Mouse (Mus musculus) MEL (cell line): ENCODE results near the gene Pias3. TPM values are rescaled to one million over a fixed set of nuclear protein-coding genes. Genes with fewer than 3 reads are reported as not detected.
A peak's percentile ranks its signal among the peaks of the same experiment; 100 is the strongest.
"Not testable (repeated sequence)": the region's sequence is repeated elsewhere in the genome, so short reads cannot be mapped to it uniquely, and the experiment has no call there.

Experiments
- DNase-seq: peaks from one replicate; pipeline ENCODE4 v3.0.0; 2011; ENCODE audit warnings: low read depth, low spot score
- H3K27ac ChIP-seq: 2 replicates; pipeline ENCODE4 v1.5.1; 2012; ENCODE audit warnings: low read depth, mild to moderate bottlenecking, control low read depth, low read length, moderate library complexity; ENCODE audit not compliant: control insufficient read depth
- H3K27me3 ChIP-seq, 2 experiments: fragments of 150-350 bp in 1 of 2; sonication (generic) in 1 of 2; 2 replicates each; pipeline ENCODE4 v1.6.1; 2012; ENCODE audit warnings: low read length in 2 of 2, mild to moderate bottlenecking in 2 of 2, improper control_type of control experiment in 1 of 2, moderate library complexity in 1 of 2; ENCODE audit not compliant: insufficient read depth in 2 of 2, control insufficient read depth in 1 of 2
- H3K36me3 ChIP-seq, 2 experiments: 2 replicates each; pipeline ENCODE4 v1.6.1; 2012 to 2014; ENCODE audit warnings: low read length in 2 of 2, improper control_type of control experiment in 1 of 2, inconsistent platforms in 1 of 2, mild to moderate bottlenecking in 1 of 2; ENCODE audit not compliant: insufficient read depth in 2 of 2, control insufficient read depth in 1 of 2
- H3K4me1 ChIP-seq, 2 experiments: fragments of 150-350 bp in 1 of 2; sonication (generic) in 1 of 2; 2 replicates each; pipeline ENCODE4 v1.6.1; 2012; ENCODE audit warnings: low read length in 2 of 2, improper control_type of control experiment in 1 of 2, mild to moderate bottlenecking in 1 of 2; ENCODE audit not compliant: insufficient read depth in 2 of 2, control insufficient read depth in 1 of 2
- H3K4me3 ChIP-seq, 2 experiments: fragments of 150-350 bp in 1 of 2; sonication (generic) in 1 of 2; 2 replicates each; pipeline ENCODE4 v1.5.1; 2012; ENCODE audit warnings: low read depth in 2 of 2, low read length in 2 of 2, mild to moderate bottlenecking in 2 of 2, moderate library complexity in 2 of 2, control low read depth in 1 of 2, improper control_type of control experiment in 1 of 2; ENCODE audit not compliant: control insufficient read depth in 1 of 2, insufficient read depth in 1 of 2
- H3K79me2 ChIP-seq: 2 replicates; pipeline ENCODE4 v1.6.1; 2012; ENCODE audit warnings: mild to moderate bottlenecking, low read length, moderate library complexity; ENCODE audit not compliant: control insufficient read depth, poor library complexity, insufficient read depth
- H3K9ac ChIP-seq: 2 replicates; pipeline ENCODE4 v1.6.1; 2012; ENCODE audit warnings: low read depth, mild to moderate bottlenecking, control low read depth, low read length, moderate library complexity; ENCODE audit not compliant: control insufficient read depth, poor library complexity, severe bottlenecking
- H3K9me3 ChIP-seq: fragments of 150-350 bp; sonication (generic); replicated peaks from 2 replicates; pipeline ENCODE4 v1.6.1; 2012; ENCODE audit warnings: mild to moderate bottlenecking, low read length, improper control_type of control experiment, moderate library complexity; ENCODE audit not compliant: insufficient read depth
- BHLHE40 ChIP-seq: IDR thresholded peaks from 2 replicates; pipeline ENCODE4 v1.6.1; 2012; ENCODE audit warnings: low read depth, mild to moderate bottlenecking, inconsistent platforms, low read length, improper control_type of control experiment, borderline replicate concordance
- CTCF ChIP-seq, 3 experiments: IDR thresholded peaks in 2 of 3; conservative IDR thresholded peaks in 1 of 3; 2 replicates each; pipeline ENCODE4 v1.5.1; 2011 to 2012; ENCODE audit warnings: low read length in 3 of 3, low read depth in 2 of 3, mild to moderate bottlenecking in 2 of 3, improper control_type of control experiment in 1 of 3, inconsistent platforms in 1 of 3, mixed read lengths in 1 of 3, moderate library complexity in 1 of 3; ENCODE audit not compliant: control insufficient read depth in 1 of 3, insufficient read depth in 1 of 3, poor library complexity in 1 of 3, severe bottlenecking in 1 of 3
- GABPA ChIP-seq: IDR thresholded peaks from 2 replicates; pipeline ENCODE4 v1.6.1; 2012; ENCODE audit warnings: low read depth, mild to moderate bottlenecking, inconsistent platforms, low read length, improper control_type of control experiment, moderate library complexity
- GATA1 ChIP-seq: IDR thresholded peaks from 2 replicates; pipeline ENCODE4 v1.6.1; 2011; ENCODE audit warnings: low read depth, low read length, improper control_type of control experiment
- HCFC1 ChIP-seq: IDR thresholded peaks from 2 replicates; pipeline ENCODE4 v1.6.1; 2012; ENCODE audit warnings: low read depth, mild to moderate bottlenecking, inconsistent platforms, low read length, improper control_type of control experiment, moderate library complexity
- KAT2A ChIP-seq: conservative IDR thresholded peaks from 2 replicates; pipeline ENCODE4 v1.6.1; 2012; ENCODE audit warnings: low read depth, low read length, improper control_type of control experiment, inconsistent platforms
- MAFK ChIP-seq: IDR thresholded peaks from 2 replicates; pipeline ENCODE4 v1.6.1; 2011; ENCODE audit warnings: low read depth, mild to moderate bottlenecking, low read length, improper control_type of control experiment, borderline replicate concordance
- MAX ChIP-seq: IDR thresholded peaks from 2 replicates; pipeline ENCODE4 v1.6.1; 2011; ENCODE audit warnings: low read length, improper control_type of control experiment
- MXI1 ChIP-seq: IDR thresholded peaks from 2 replicates; pipeline ENCODE4 v1.6.1; 2011; ENCODE audit warnings: mild to moderate bottlenecking, low read depth, low read length, improper control_type of control experiment
- MYC ChIP-seq: IDR thresholded peaks from 2 replicates; pipeline ENCODE4 v1.6.1; 2011; ENCODE audit warnings: low read depth, mild to moderate bottlenecking, low read length, improper control_type of control experiment, moderate library complexity
- NELFE ChIP-seq: IDR thresholded peaks from 2 replicates; pipeline ENCODE4 v1.6.1; 2011; ENCODE audit warnings: low read depth, low read length, improper control_type of control experiment
- POLR2A ChIP-seq, 2 experiments: IDR thresholded peaks; 2 replicates each; pipeline ENCODE4 v1.6.1; 2011 to 2012; ENCODE audit warnings: low read length in 2 of 2, mild to moderate bottlenecking in 2 of 2, control low read depth in 1 of 2, improper control_type of control experiment in 1 of 2, low read depth in 1 of 2, moderate library complexity in 1 of 2; ENCODE audit not compliant: control insufficient read depth in 1 of 2, insufficient read depth in 1 of 2, poor library complexity in 1 of 2
- POLR2AphosphoS2 ChIP-seq: IDR thresholded peaks from 2 replicates; pipeline ENCODE4 v1.6.1; 2011; ENCODE audit warnings: low read length, improper control_type of control experiment
- POLR2AphosphoS5 ChIP-seq: IDR thresholded peaks from 2 replicates; pipeline ENCODE4 v1.6.1; 2012; ENCODE audit warnings: low read depth, borderline replicate concordance, mild to moderate bottlenecking, inconsistent platforms, low read length, moderate library complexity, mixed read lengths
- SMC3 ChIP-seq: IDR thresholded peaks from 2 replicates; pipeline ENCODE4 v1.6.1; 2011; ENCODE audit warnings: low read depth, low read length, improper control_type of control experiment
- TBP ChIP-seq: IDR thresholded peaks from 2 replicates; pipeline ENCODE4 v1.8.0; 2011; ENCODE audit warnings: low read depth, low read length, improper control_type of control experiment
- USF1 ChIP-seq: IDR thresholded peaks from 2 replicates; pipeline ENCODE4 v1.6.1; 2014; ENCODE audit warnings: low read depth, mild to moderate bottlenecking, inconsistent platforms, low read length, improper control_type of control experiment, moderate library complexity
- ZKSCAN1 ChIP-seq: IDR thresholded peaks from 2 replicates; pipeline ENCODE4 v1.6.1; 2012; ENCODE audit warnings: low read depth, mild to moderate bottlenecking, inconsistent platforms, low read length, improper control_type of control experiment, moderate library complexity
- ZNF384 ChIP-seq: IDR thresholded peaks from 2 replicates; pipeline ENCODE4 v1.6.1; 2012; ENCODE audit warnings: low read depth, mild to moderate bottlenecking, inconsistent platforms, low read length, improper control_type of control experiment
- polyA plus RNA-seq, 2 experiments: library from polyadenylated mRNA; stranded (reverse) in 1 of 2; unstranded in 1 of 2; fragments of >175 nt in 1 of 2; fragments of >200 nt in 1 of 2; gene quantifications; 2 replicates each; pipeline versions ENCODE4 v1.2.1 to v1.2.4; 2012; ENCODE audit warnings: low replicate concordance in 2 of 2, low read depth in 1 of 2; ENCODE audit not compliant: insufficient read length in 2 of 2, insufficient read depth in 1 of 2, missing spikeins in 1 of 2
- total RNA-seq: library from RNA; depleted of rRNA; stranded (reverse); fragments of 300-350 nt; gene quantifications from 2 replicates; pipeline ENCODE4 v1.2.3, GENCODE M21; 2012

Gene Pias3
- total and polyA plus RNA-seq, 3 experiments = 5.9 to 26.8 TPM; not detected in 1

DNA sequence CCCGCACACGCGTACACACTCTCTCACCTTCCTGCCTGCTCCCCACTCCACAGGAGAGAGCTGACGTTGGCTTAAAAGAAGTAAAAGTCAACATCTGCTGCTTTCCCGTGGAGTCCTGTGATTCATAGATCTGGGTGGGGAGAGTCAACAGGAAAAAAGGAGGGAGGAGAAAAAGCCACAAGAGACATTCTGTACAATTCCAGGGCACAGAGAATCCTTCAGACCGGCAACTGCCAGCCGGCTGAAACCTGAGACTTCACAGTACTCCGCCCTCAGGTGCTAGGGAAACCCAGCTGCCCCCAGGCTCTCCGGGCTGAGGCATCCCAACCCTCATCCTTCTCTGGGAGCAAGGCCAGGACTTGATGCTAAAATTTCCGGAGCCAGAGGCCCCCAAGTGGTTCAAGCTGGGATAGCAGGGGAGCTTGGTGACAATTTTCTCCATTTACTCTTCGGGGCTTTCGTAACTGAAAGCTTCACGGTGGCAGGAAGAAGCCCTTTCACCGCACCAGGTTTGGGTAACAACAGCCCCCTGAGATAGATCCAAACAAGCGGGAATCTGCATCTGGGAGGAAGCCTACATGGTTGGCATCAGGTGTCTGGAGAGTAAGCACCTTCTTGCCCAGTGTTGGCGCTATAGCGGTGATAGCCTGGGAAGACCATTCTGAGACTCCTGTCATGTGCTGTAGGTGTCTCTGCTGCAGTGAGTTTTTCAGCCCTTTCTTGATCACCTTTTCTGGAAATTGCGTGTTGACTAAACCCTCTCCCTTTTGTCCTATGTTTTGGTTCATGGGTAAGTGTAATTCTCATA lies 32.5 kb upstream of the Pias3 start (continued):
- TF ChIP-seq NELFE (no peak), ZNF384 (no peak), MYC (no peak), GATA1 (no peak), USF1 (0 out of 2 replicates have a peak, but pooled peaks have one; percentile 10), TBP (no peak), MAFK (no peak), SMC3 (peak; percentile 79), ZKSCAN1 (no peak), HCFC1 (no peak), GABPA (no peak), KAT2A (no peak), POLR2A (IDR thresholded peaks at IDR 0.05; ENCODE audit: control insufficient read depth in 1 of 2, insufficient read depth in 1 of 2, low read depth in 1 of 2, low read length in 2 of 2, poor library complexity in 1 of 2) (no peak), BHLHE40 (no peak), CTCF (IDR thresholded peaks at IDR 0.05 in 2 of 3, conservative IDR thresholded peaks at IDR 0.05 in 1 of 3; ENCODE audit: control insufficient read depth in 1 of 3, insufficient read depth in 1 of 3, low read depth in 2 of 3, low read length in 3 of 3, poor library complexity in 1 of 3, severe bottlenecking in 1 of 3) (peak; percentile 81 to 89 (median 85)), POLR2AphosphoS5 (no peak), MXI1 (no peak), POLR2AphosphoS2 (no peak), MAX (no peak)

DNA sequence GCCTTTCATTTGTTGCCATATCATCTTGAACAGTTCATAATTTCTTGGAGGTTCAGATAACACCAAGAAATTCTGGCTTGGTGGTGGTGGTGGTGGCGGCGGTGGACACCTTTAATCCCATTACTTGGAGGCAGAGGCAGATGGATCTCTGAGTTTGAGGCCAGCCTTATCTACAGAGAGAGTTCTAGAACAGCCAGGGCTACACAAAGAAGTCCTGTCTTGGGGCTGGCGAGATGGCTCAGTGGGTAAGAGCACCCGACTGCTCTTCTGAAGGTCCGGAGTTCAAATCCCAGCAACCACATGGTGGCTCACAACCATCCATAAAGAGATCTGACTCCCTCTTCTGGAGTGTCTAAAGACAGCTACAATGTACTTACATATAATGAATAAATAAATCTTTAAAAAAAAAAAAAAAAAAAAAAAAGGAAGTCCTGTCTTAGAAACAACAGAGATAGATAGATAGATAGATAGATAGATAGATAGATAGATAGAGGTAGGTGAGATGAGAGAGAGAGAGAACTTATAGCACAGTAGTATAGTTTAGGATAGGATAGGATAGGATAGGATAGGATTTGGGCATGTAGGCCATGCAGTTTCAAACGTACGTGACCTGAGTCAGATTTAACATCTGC lies 30.3 kb upstream of the Pias3 start:
- peak; percentile 46 for DNase-seq
- H3K9me3 ChIP-seq = not testable (repeated sequence)
- TF ChIP-seq TBP (peak; percentile 93), ZNF384 (0 out of 2 replicates have a peak, but pooled peaks have one; percentile 54), GATA1 (peak; percentile 58)
- TF ChIP-seq, all 39 proteins: peak for 3; not testable (repeated sequence) for 36
- not testable (repeated sequence) for H3K27ac ChIP-seq, H3K27me3 ChIP-seq, H3K9ac ChIP-seq, H3K4me3 ChIP-seq, H3K79me2 ChIP-seq
- Histone ChIP-seq H3K36me3 (peaks cover 0 to 10% of the 10 kb centered on the region in 2 experiments; a peak in 2 of 4 replicates), H3K4me1 (peaks cover 2 to 14% of the 10 kb centered on the region in 2 experiments)
